Mouse (Mus musculus) E14TG2a.4 (cell line): Measurements from ENCODE around the gene Itgad.

ENCODE experiments used
- CTCF ChIP-seq: conservative IDR thresholded peaks from 2 replicates; pipeline ENCODE4 v1.5.1; 2014; ENCODE audit warnings: low read length
- NANOG ChIP-seq: IDR thresholded peaks from 2 replicates; pipeline ENCODE4 v1.6.1; 2014; ENCODE audit warnings: borderline replicate concordance, low read length, mixed read lengths
- POU5F1 ChIP-seq: IDR thresholded peaks from 2 replicates; pipeline ENCODE4 v1.6.1; 2014; ENCODE audit warnings: low read length, borderline replicate concordance

DNA sequence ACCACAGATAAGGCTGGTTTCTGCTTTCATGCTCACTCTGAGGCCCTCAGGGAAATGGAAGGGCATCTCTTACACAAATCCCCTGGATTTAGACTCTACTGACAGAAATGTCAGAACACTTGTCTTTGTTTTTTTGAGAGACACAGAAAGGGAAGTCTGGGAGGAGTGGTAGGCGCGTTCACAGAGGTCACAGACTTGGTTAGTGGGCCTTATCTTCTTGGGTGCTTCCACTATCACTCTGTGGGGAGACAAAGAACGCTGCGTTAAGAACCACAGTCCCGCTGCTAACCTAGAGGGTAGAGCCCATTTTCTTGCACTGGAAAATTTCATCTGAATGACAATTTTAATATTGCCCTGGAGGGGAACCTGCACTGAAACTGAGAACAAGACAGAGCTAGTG is 22.0 kb upstream of the Itgad start:
- no peak for TF ChIP-seq CTCF
- no peak for TF ChIP-seq NANOG
- no peak for TF ChIP-seq POU5F1
